Mouse (Mus musculus) kidney, embryonic 16.5 days (tissue): Measurements from ENCODE around the gene Osbp2. TPM values are rescaled to one million over a fixed set of nuclear protein-coding genes. Genes with fewer than 3 reads are reported as not detected.

Experiments
- ATAC-seq: fragments of 200-750 bp; cut with Nextera tagmentation; 2 replicates; pipeline ENCODE4 v1.8.0; 2017; ENCODE audit warnings: moderate TSS enrichment; ENCODE audit not compliant: low FRiP score, low TSS enrichment
- H3K27ac ChIP-seq: fragments of 300-500 bp; sonication (generic); 2 replicates; pipeline ENCODE4 v1.5.1; 2014; ENCODE audit warnings: low read length
- H3K27me3 ChIP-seq: fragments of 300-500 bp; sonication (generic); 2 replicates; pipeline ENCODE4 v1.6.1; 2014; ENCODE audit warnings: low read length, control low read depth, mixed read lengths; ENCODE audit not compliant: insufficient read depth
- H3K36me3 ChIP-seq: fragments of 300-500 bp; sonication (generic); 2 replicates; pipeline ENCODE4 v1.6.1; 2014; ENCODE audit warnings: low read length, control low read depth, mixed read lengths; ENCODE audit not compliant: insufficient read depth
- H3K4me1 ChIP-seq: fragments of 300-500 bp; sonication (generic); 2 replicates; pipeline ENCODE4 v1.6.1; 2014; ENCODE audit warnings: low read length, control low read depth, mixed read lengths; ENCODE audit not compliant: insufficient read depth
- H3K4me2 ChIP-seq: fragments of 300-500 bp; sonication (generic); replicated peaks from 2 replicates; pipeline ENCODE4 v1.6.1; 2014; ENCODE audit warnings: low read depth, low read length
- H3K4me3 ChIP-seq: fragments of 300-500 bp; sonication (generic); 2 replicates; pipeline ENCODE4 v1.5.1; 2014; ENCODE audit warnings: mild to moderate bottlenecking, low read length
- H3K9ac ChIP-seq: fragments of 300-500 bp; sonication (generic); replicated peaks from 2 replicates; pipeline ENCODE4 v1.6.1; 2014; ENCODE audit warnings: low read length
- H3K9me3 ChIP-seq: fragments of 300-500 bp; sonication (generic); 2 replicates; pipeline ENCODE4 v1.6.1; 2016; ENCODE audit warnings: low read length, control low read depth
- WGBS: fragments of 180-500 bp; shearing (Covaris S2); extraction: QIAGEN DNeasy Blood & Tissue Kit; methylation state at CpG from one replicate; pipeline ENCODE4 v1.1.7; 2014; 5-methylcytosine and 5-hydroxymethylcytosine counted together
- polyA plus RNA-seq: library from polyadenylated mRNA; unstranded; fragments of >200 nt; fragmentation: Nextera tagmentation; extraction: Ambion mirVana; gene quantifications from 2 replicates; pipeline ENCODE4 v1.2.1, GENCODE M21; 2015

Osbp2 gene
- polyA plus RNA-seq, 1 experiment from 2014 or later, result 1.1 TPM

GRCm38 (mm10) chr11:3677204-3677603 lies 186.5 kb downstream of the Osbp2 start:
- WGBS, result 73% methylated on average over 6 of the region's 6 CpGs
- H3K4me1 ChIP-seq, result no peaks in the 10 kb centered on the region
- H3K36me3 ChIP-seq, result peaks cover 77% of the 10 kb centered on the region
- no peak overlapping the region for H3K27ac ChIP-seq
- H3K4me2 ChIP-seq, result no peak overlapping the region
- ATAC-seq, result no peak
- no peak overlapping the region for H3K9ac ChIP-seq
- H3K27me3 ChIP-seq, result no peaks in the 10 kb centered on the region
- H3K9me3 ChIP-seq, result no peaks in the 10 kb centered on the region
- H3K4me3 ChIP-seq, result no peak overlapping the region

- Histone ChIP-seq H3K27me3 (no peaks in the 10 kb centered on the region), H3K4me1 (no peaks in the 10 kb centered on the region), H3K4me2 (no peak overlapping the region), H3K9me3 (no peaks in the 10 kb centered on the region), H3K36me3 (peaks cover 82% of the 10 kb centered on the region), H3K4me3 (no peak overlapping the region), H3K27ac (peak overlapping the region; percentile 32; the same call in 1 of the 2 replicates), H3K9ac (no peak overlapping the region)
- 89% methylated on average over 5 of the region's 5 CpGs for WGBS
- ATAC-seq, result no peak
Observed at GRCm38 (mm10) chr11:3676423-3676822, 187.3 kb downstream of the Osbp2 start.

- no peak overlapping the region for H3K4me2 ChIP-seq
- H3K4me3 ChIP-seq, result no peak overlapping the region
- ATAC-seq, result no peak
- no peaks in the 10 kb centered on the region for H3K9me3 ChIP-seq
- H3K4me1 ChIP-seq, result no peaks in the 10 kb centered on the region
- H3K27ac ChIP-seq, result no peak overlapping the region
- no peak overlapping the region for H3K9ac ChIP-seq
- peaks cover 81% of the 10 kb centered on the region for H3K36me3 ChIP-seq
- no peaks in the 10 kb centered on the region for H3K27me3 ChIP-seq
- WGBS, result 75% methylated on average over 4 of the region's 4 CpGs
Observed at GRCm38 (mm10) chr11:3674545-3674944, 189.2 kb downstream of the Osbp2 start.

GRCm38 (mm10) chr11:3671000-3671628 lies 192.6 kb downstream of the Osbp2 start:
- no peak overlapping the region for H3K27ac ChIP-seq
- no peaks in the 10 kb centered on the region; the same call in 1 of the 2 replicates for H3K4me1 ChIP-seq
- H3K36me3 ChIP-seq, result peaks cover 64% of the 10 kb centered on the region
- no peaks in the 10 kb centered on the region for H3K9me3 ChIP-seq
- H3K9ac ChIP-seq, result no peak overlapping the region
- WGBS, result 100% methylated on average over 1 of the region's 1 CpGs
- H3K4me2 ChIP-seq, result no peak overlapping the region
- H3K27me3 ChIP-seq, result no peaks in the 10 kb centered on the region
- ATAC-seq, result no peak
- H3K4me3 ChIP-seq, result no peak overlapping the region

GRCm38 (mm10) chr11:3669849-3670248 lies 193.9 kb downstream of the Osbp2 start:
- no peak for ATAC-seq
- Histone ChIP-seq H3K36me3 (peaks cover 53% of the 10 kb centered on the region), H3K27me3 (no peaks in the 10 kb centered on the region), H3K4me1 (no peaks in the 10 kb centered on the region; the same call in 1 of the 2 replicates), H3K4me2 (no peak overlapping the region), H3K9me3 (no peaks in the 10 kb centered on the region), H3K9ac (no peak overlapping the region), H3K4me3 (no peak overlapping the region), H3K27ac (no peak overlapping the region)

- Histone ChIP-seq H3K4me2 (no peak overlapping the region), H3K9ac (no peak overlapping the region), H3K9me3 (no peaks in the 10 kb centered on the region), H3K4me1 (no peaks in the 10 kb centered on the region; the same call in 1 of the 2 replicates), H3K27ac (no peak overlapping the region), H3K4me3 (no peak overlapping the region), H3K36me3 (peaks cover 52% of the 10 kb centered on the region), H3K27me3 (no peaks in the 10 kb centered on the region)
- no peak for ATAC-seq
- 84% methylated on average over 2 of the region's 2 CpGs for WGBS
Observed at GRCm38 (mm10) chr11:3668768-3669167, 194.9 kb downstream of the Osbp2 start.

- Histone ChIP-seq H3K27me3 (no peaks in the 10 kb centered on the region), H3K9ac (no peak overlapping the region), H3K27ac (no peak overlapping the region), H3K4me1 (no peaks in the 10 kb centered on the region; the same call in 1 of the 2 replicates), H3K36me3 (peaks cover 51% of the 10 kb centered on the region), H3K9me3 (no peaks in the 10 kb centered on the region), H3K4me3 (no peak overlapping the region), H3K4me2 (no peak overlapping the region)
- ATAC-seq, result no peak
- 48% methylated on average over 3 of the region's 3 CpGs for WGBS
Observed at GRCm38 (mm10) chr11:3667506-3667905, 196.2 kb downstream of the Osbp2 start.

GRCm38 (mm10) chr11:3661964-3662363 lies 201.7 kb downstream of the Osbp2 start:
- ATAC-seq, result no peak
- 93% methylated on average over 2 of the region's 2 CpGs for WGBS
- Histone ChIP-seq H3K36me3 (peaks cover 29% of the 10 kb centered on the region), H3K9ac (no peak overlapping the region), H3K27me3 (no peaks in the 10 kb centered on the region), H3K27ac (no peak overlapping the region), H3K9me3 (no peaks in the 10 kb centered on the region), H3K4me1 (no peaks in the 10 kb centered on the region), H3K4me2 (no peak overlapping the region), H3K4me3 (no peak overlapping the region)

Other genes with a start within 250 kb of the Osbp2 start
- 27.5 and 31.2 TPM in 2 replicates for gene Morc2a, start 214.7 kb downstream of the Osbp2 start, polyA plus RNA-seq
- gene 4921536K21Rik, start 31.2 kb upstream of the Osbp2 start, polyA plus RNA-seq, result 0.62 and 0.71 TPM in 2 replicates
- gene Dusp18, start 31.3 kb upstream of the Osbp2 start, polyA plus RNA-seq, result 14.7 and 16.4 TPM in 2 replicates
- 5.0 and 6.1 TPM in 2 replicates for gene Slc35e4, start 50.8 kb upstream of the Osbp2 start, polyA plus RNA-seq
- 152 and 173 TPM in 2 replicates for gene Tcn2, start 68.3 kb upstream of the Osbp2 start, polyA plus RNA-seq
- 88.0 and 88.8 TPM in 2 replicates for gene Pes1, start 100.1 kb upstream of the Osbp2 start, polyA plus RNA-seq
- gene 4930556J24Rik, start 112.9 kb upstream of the Osbp2 start, polyA plus RNA-seq, result 0.31 and 0.49 TPM in 2 replicates
- 9.7 and 11.1 TPM in 2 replicates for gene Gal3st1, start 119.7 kb upstream of the Osbp2 start, polyA plus RNA-seq
- gene Sec14l4, start 167.6 kb upstream of the Osbp2 start, polyA plus RNA-seq, result 0.41 TPM in 1 of 2 replicates, not detected in the other
- gene Sec14l3, start 200.9 kb upstream of the Osbp2 start, polyA plus RNA-seq, result 1.7 TPM in 1 of 2 replicates, not detected in the other
- 18.5 and 20.1 TPM in 2 replicates for gene Mtfp1, start 231.5 kb upstream of the Osbp2 start, polyA plus RNA-seq